Mouse (Mus musculus) right cerebral cortex, postnatal 10 days (tissue): Measurements from ENCODE around the gene Erich2.

Source experiments
- DNase-seq, 2 experiments: peaks; one replicate each; pipeline ENCODE4 v3.0.0; 2021; ENCODE audit warnings: low spot score in 2 of 2

Gene Erich2

GRCm38 (mm10) chr2:70562611-70562980, 54.0 kb downstream of the Erich2 start:
- no peak for DNase-seq

- peak in 1 of 2 experiments; percentile 29 for DNase-seq
Measured at GRCm38 (mm10) chr2:70562981-70563671, 54.5 kb downstream of the Erich2 start.

- DNase-seq: peak in 1 of 2 experiments; percentile 32
Measured at GRCm38 (mm10) chr2:70563721-70564645, 55.4 kb downstream of the Erich2 start.

GRCm38 (mm10) chr2:70564646-70565315, 56.2 kb downstream of the Erich2 start:
- peak in 1 of 2 experiments; percentile 35 for DNase-seq

- DNase-seq: peak in 1 of 2 experiments; percentile 33
Measured at GRCm38 (mm10) chr2:70565651-70566602, 57.3 kb downstream of the Erich2 start.

- DNase-seq: peak in 1 of 2 experiments; percentile 42
Measured at GRCm38 (mm10) chr2:70566603-70566981, 58.0 kb downstream of the Erich2 start.

- DNase-seq: peak; percentile 61 to 69
Measured at GRCm38 (mm10) chr2:70567071-70567681, 58.6 kb downstream of the Erich2 start.

GRCm38 (mm10) chr2:70567682-70568077, 59.1 kb downstream of the Erich2 start:
- DNase-seq: no peak

- DNase-seq: peak in 1 of 2 experiments; percentile 31
Measured at GRCm38 (mm10) chr2:70568198-70568941, 59.8 kb downstream of the Erich2 start.

- DNase-seq: no peak
Measured at GRCm38 (mm10) chr2:70571698-70572097, 63.1 kb downstream of the Erich2 start.

- DNase-seq: no peak
Measured at GRCm38 (mm10) chr2:70572251-70572650, 63.6 kb downstream of the Erich2 start.

GRCm38 (mm10) chr2:70573544-70574210, 65.1 kb downstream of the Erich2 start:
- DNase-seq: no peak

- no peak for DNase-seq
Measured at GRCm38 (mm10) chr2:70588200-70588599, 79.6 kb downstream of the Erich2 start.
